Mouse (Mus musculus) adipocyte (in vitro differentiated cells): ENCODE measurements around the gene Gm29582.
"Not testable (repeated sequence)": the region's sequence is repeated elsewhere in the genome, so short reads cannot be mapped to it uniquely, and the experiment has no call there.

Experiments used
- DNase-seq: peaks from one replicate; pipeline ENCODE4 v3.0.0-alpha.2; 2016; ENCODE audit warnings: low spot score

Gm29582 gene

DNA sequence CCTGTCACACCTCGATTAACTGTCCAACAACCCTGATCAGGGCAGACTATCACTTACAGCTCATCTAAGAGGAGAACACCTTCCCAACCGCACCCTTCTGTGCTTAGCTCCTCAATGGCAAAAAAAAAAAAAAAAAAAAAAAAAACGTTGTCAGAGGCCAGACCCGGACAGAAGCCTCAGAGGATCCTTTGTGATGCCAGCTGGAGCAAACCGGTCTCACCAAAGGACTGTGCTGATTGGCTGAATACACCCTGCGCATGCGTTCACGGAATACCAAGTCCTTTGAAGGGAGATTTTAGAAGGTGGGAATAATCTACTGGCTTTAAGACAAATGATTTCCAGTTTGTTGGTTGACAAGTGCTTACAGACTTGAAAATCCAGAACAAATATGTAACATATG is at the start of gene Gm29582:
Gene Gm29582, minus strand, starts transcription at position 101 of the 400 bp plus-strand sequence.
- DNase-seq = not testable (repeated sequence)
